Mouse (Mus musculus): ENCODE results near the gene Vegfa.

The Vegfa gene

GRCm38 (mm10) chr17:46049567-46049966 lies 17.4 kb upstream of the Vegfa start:
- DNase-seq (ENCODE audit: low spot score): no peak

- no peak for DNase-seq (ENCODE audit: low spot score)
Observed at GRCm38 (mm10) chr17:46048184-46048583, 16.0 kb upstream of the Vegfa start.

DNA sequence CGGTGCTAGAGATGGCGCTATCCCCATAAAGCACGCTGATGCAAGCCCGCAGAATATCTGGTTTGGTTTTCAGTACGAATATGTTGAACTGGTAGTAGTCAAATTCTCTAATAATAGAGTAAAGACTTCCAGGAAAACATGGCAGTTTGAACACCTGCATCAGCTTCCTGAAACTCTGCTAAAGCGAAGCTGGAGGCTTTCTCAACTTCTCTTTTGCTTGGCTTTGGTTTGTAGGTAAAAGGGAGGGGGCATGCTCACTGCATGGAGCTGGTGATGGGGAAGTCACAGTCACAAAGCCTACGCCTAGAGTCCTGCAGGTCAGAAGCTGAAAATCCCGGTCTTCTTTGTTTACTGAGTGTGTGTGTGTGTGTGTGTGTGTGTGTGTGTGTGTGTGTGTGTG lies 13.6 kb upstream of the Vegfa start:
- no peak for DNase-seq (ENCODE audit: low spot score)

DNA sequence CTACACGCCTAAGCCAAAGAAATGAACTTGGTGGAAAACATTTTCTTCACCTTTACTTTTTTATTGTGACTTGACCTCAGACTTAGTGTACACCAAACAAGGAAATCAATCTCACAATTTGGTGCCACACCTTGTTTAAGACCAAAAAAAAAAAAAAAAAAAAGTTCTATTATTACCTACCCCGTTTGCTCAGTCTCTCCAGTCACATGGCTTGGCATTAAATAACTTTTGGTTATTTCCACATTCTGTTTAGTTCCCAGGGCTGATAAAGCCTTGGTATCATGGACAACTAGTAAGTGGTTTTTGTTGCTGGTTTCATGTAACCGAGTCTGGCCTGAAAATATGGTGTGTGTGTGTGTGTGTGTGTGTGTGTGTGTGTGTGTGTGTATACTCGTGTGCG lies 12.8 kb upstream of the Vegfa start:
- no peak for DNase-seq (ENCODE audit: low spot score)

DNA sequence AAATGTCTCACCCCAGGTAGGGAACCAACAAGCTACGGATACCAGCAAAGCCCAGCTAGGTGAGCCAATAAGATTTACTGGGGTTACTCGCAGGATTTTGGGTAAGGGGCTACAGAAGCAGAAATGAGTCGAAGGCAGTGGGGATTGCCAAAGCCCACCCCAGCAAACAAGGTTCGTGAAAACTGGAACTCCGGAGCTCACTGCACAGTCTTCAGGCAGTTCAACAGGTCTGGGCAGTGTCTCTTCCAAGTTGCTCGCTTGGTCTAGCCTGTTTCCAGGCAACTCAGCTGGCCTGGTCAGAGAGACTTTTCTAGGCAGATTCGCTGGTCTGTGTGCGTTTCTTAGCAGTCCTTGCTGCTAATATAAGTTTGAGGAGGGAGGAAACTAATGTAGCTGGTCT lies 10.0 kb upstream of the Vegfa start:
- DNase-seq (ENCODE audit: low spot score): no peak

GRCm38 (mm10) chr17:46041679-46042078 lies 9.5 kb upstream of the Vegfa start:
- DNase-seq (ENCODE audit: low spot score): no peak

DNA sequence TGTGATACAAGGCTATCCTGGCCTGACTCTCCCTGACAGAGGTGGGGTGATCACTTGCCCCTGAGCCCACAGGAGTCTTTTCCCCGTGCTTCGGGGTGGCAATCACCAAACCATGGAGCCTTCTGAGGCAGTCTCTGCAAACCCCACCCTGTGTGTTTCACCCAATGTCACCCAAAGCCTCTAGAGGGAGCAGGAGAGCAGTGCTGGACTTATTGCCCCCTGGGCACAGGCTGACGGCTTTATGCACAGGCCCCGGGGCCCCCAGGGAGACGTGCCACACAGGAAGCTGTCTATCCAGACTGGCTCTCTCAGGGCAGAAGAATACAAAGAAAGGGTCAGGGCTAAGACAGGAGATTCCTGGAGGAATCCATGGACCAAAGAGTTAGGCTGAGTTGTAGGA lies 9.1 kb upstream of the Vegfa start:
- DNase-seq (ENCODE audit: low spot score): no peak

DNA sequence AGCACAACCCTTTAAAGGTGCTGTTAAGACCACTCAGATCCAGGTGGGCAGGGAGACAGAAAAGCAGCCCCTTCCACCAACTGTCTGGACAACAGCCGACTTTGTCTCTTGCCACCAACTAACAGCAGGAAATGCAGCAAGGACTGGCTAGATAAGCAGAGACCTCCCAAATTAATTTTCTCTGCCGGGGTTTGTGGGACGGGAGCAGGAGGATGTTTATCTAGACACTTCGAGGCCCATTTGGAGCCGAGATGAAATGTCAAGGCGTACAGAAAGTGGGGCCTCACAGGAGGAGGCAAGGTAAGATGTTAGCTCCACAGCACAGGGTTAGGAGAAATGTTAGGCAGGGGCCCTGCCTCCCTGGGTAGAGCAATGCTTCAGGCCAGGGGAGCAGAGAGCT lies 8.4 kb upstream of the Vegfa start:
- no peak for DNase-seq (ENCODE audit: low spot score)

GRCm38 (mm10) chr17:46038906-46039305 lies 6.7 kb upstream of the Vegfa start:
- no peak for DNase-seq (ENCODE audit: low spot score)

DNA sequence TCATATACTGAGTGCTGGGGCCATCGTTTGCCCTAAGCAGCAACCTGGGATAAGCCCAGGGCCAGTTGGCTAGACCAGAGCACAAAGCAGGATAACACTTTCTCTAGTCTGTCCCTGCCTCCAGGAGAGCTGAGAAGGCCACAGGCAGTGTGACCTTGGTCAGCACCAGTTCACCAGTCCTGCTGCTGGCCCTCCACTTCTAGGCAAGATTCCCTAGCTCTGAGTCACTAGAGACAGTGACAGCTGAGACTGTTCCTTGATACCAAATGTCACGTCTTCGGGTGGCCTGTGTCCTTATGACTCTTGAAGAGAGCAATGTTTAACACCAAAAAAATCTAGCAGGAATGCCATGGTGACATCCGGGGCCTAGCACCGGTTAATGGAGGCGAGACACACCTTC lies 4.2 kb upstream of the Vegfa start:
- DNase-seq (ENCODE audit: low spot score): no peak

- DNase-seq (ENCODE audit: low spot score): no peak
Observed at GRCm38 (mm10) chr17:46034110-46034509, 1.9 kb upstream of the Vegfa start.

GRCm38 (mm10) chr17:46033607-46034006 lies 1.4 kb upstream of the Vegfa start:
- DNase-seq (ENCODE audit: low spot score): no peak

- no peak for DNase-seq (ENCODE audit: low spot score)
Observed at GRCm38 (mm10) chr17:46033122-46033521, 953 bp upstream of the Vegfa start.

DNA sequence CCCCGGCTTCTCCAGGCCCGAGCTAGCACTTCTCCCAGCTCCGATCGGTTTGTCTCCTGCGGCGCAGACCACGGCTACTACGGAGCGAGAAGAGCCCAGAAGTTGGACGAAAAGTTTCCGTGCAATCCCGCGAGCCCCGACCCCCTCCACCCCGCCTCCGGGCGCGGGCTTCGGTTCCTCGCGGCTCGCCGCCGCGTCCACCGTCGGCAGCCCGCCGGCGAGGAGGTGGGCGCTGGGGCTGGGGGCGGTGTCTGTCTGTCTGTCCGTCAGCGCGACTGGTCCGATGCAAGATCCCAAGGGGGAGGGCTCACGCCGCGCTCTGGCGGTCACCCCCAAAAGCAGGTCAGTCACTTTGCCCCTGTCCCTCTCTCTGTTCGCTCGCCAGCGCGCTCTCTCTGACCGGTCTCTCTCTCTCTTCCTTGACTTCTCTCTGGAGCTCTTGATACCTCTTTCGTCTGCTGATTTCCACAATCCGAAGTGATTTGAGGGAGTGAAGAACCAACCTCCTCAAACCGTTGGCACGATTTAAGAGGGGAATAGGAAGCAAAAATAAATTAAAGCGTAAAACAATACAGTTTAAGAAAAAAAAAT lies 453 bp downstream of the Vegfa start:
- peak; percentile 71 for DNase-seq (ENCODE audit: low spot score)

- peak; percentile 69 for DNase-seq (ENCODE audit: low spot score)
Observed at GRCm38 (mm10) chr17:46030731-46031620, 1.2 kb downstream of the Vegfa start.

DNA sequence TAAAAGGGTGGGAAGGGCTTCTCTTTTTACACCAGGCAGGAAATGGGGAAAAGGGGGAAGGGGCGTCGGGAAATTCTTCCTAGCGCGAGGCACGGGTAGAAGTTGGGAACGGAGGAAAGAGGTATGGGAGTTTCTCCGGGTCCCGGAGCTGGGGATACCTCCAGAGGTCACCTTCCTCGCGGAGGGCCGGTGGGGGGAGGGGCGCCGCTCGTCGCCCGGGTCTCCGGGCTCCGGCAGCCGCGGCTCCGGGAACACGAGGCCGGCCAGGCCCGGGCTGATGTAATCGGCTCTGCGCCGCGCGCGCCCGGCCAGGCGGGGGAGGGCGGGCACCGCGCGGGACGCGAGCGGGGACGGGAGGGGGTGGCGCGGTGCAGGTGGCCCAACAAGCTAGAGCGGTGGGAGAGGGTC lies 1.8 kb downstream of the Vegfa start:
- peak; percentile 49 for DNase-seq (ENCODE audit: low spot score)

DNA sequence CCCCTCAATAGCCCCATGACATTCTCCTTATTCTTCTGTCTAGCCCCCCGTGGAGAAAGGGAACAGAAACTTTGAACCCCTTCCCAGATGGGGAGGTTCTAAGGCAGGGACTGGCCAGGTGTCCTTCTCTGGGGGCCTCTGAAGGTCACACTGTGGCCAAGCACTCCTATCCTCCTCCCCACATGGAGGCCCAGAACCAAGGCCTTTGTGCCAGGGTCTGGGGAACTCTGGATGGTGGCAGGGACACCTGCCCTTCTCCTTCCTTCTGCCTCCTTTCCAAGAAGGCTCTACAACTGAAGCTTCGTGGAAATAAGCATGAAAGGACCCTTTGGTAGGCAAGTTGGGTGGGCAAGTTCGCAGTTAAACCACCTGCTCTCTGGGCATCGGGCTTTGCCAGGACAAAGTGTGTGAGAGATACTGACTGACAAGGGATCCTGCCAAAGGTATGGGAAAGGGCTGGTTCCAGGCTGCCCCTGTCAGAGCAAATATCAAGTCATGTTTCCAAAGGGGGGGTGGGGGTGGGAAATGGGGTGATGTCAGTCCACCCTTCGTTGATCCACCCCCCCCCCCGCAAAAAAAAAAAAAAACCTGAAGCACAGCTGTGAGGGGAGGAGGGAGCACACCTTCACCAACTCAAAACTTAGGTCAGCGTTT lies 2.5 kb downstream of the Vegfa start:
- DNase-seq (ENCODE audit: low spot score): peak; percentile 43

- DNase-seq (ENCODE audit: low spot score): no peak
Observed at GRCm38 (mm10) chr17:46029052-46029553, 3.1 kb downstream of the Vegfa start.

GRCm38 (mm10) chr17:46028210-46029051 lies 3.7 kb downstream of the Vegfa start:
- no peak for DNase-seq (ENCODE audit: low spot score)

GRCm38 (mm10) chr17:46027066-46027917 lies 4.9 kb downstream of the Vegfa start:
- DNase-seq (ENCODE audit: low spot score): peak; percentile 91
